Mouse (Mus musculus) layer of hippocampus, adult 2 months (tissue): ENCODE data around the gene Haus2. TPM values are rescaled to one million over a fixed set of nuclear protein-coding genes. Genes with fewer than 3 reads are reported as not detected.
"Not testable (repeated sequence)": the region's sequence is repeated elsewhere in the genome, so short reads cannot be mapped to it uniquely, and the experiment has no call there.

ENCODE experiments used
- DNase-seq, 2 experiments: peaks; one replicate each; pipeline ENCODE4 v3.0.0; 2022; ENCODE audit warnings: low spot score in 2 of 2
- H3K27ac ChIP-seq: fragments of 200-600 bp; 2 replicates; pipeline ENCODE4 v1.8.1; 2022
- H3K4me3 ChIP-seq: fragments of 200-600 bp; 2 replicates; pipeline ENCODE4 v1.8.1; 2022; ENCODE audit warnings: mild to moderate bottlenecking
- CTCF ChIP-seq: fragments of 200-600 bp; conservative IDR thresholded peaks from 2 replicates; pipeline ENCODE4 v1.8.1; 2022; ENCODE audit warnings: antibody characterized with exemption, mild to moderate bottlenecking, moderate library complexity
- long read RNA-seq, 2 experiments: library from polyadenylated mRNA; stranded (forward); transcript quantifications; one replicate each; pipeline ENCODE4 v2.0.0; 2021; ENCODE audit warnings: borderline mapping rate in 2 of 2
- total RNA-seq, 2 experiments: library from RNA; stranded (reverse); gene quantifications; 2 replicates each; pipeline ENCODE4 v1.2.3; 2021

The Haus2 gene
- total RNA-seq, result 10 to 100 TPM; 14.9 to 15.7 TPM
- long read RNA-seq, experiment 1, transcript Haus2-203 (6 exons, 3,154 nt), result major isoform, 10 of 12 reads
- long read RNA-seq, experiment 1, partial matches to known transcripts, result 1 of 12 reads
- long read RNA-seq, experiment 1, other reads (novel, unspliced or antisense), result 1 of 12 reads
- long read RNA-seq, experiment 2, transcript Haus2-203 (6 exons, 3,154 nt), result major isoform, 13 of 19 reads
- long read RNA-seq, experiment 2, partial matches to known transcripts, result 0 of 19 reads
- long read RNA-seq, experiment 2, other reads (novel, unspliced or antisense), result 4 of 19 reads

- peak; percentile 89 to 93 for DNase-seq
- Histone ChIP-seq H3K4me3 (peak within 1 kb of the TSS; percentile 99), H3K27ac (peak within 1 kb of the TSS; percentile 93)
- TF ChIP-seq CTCF, result peak; percentile 55
Observed at GRCm38 (mm10) chr2:120608830-120609723, at the start of gene Haus2, which contains the start of gene Lrrc57. TSS of gene Haus2 (plus strand) at chr2:120609383. TSS of gene Lrrc57 (minus strand) at chr2:120609520.

- no peak for DNase-seq
- TF ChIP-seq CTCF, result no peak
- H3K27ac ChIP-seq, result no peak overlapping the region
- H3K4me3 ChIP-seq, result no peak overlapping the region
Observed at GRCm38 (mm10) chr2:120561524-120561923, 47.7 kb upstream of the Haus2 start.

- no peak for DNase-seq
- no peak for TF ChIP-seq CTCF
- Histone ChIP-seq H3K27ac (peak overlapping the region; percentile 92; the same call in 1 of the 2 replicates), H3K4me3 (peak overlapping the region; percentile 94)
Observed at GRCm38 (mm10) chr2:120562859-120563234, 46.3 kb upstream of the Haus2 start.

GRCm38 (mm10) chr2:120563235-120563990 is 45.8 kb upstream of the Haus2 start, which contains the start of gene Zfp106:
TSS of gene Zfp106 (minus strand) at chr2:120563843.
- DNase-seq, result peak; percentile 88 to 92
- peak within 1 kb of the TSS; percentile 94 for H3K4me3 ChIP-seq
- no peak for TF ChIP-seq CTCF

GRCm38 (mm10) chr2:120564548-120565188 is 44.5 kb upstream of the Haus2 start:
- not testable (repeated sequence) for H3K4me3 ChIP-seq, DNase-seq, H3K27ac ChIP-seq

More at GRCm38 (mm10) chr2:120563235-120563990, 45.8 kb upstream of the Haus2 start, which contains the start of gene Zfp106:
- H3K27ac ChIP-seq, result peak within 1 kb of the TSS; percentile 92

GRCm38 (mm10) chr2:120565363-120565762 is 43.8 kb upstream of the Haus2 start:
- TF ChIP-seq CTCF, result no peak
- DNase-seq, result no peak
- Histone ChIP-seq H3K27ac (no peak overlapping the region), H3K4me3 (no peak overlapping the region)

- peak within 1 kb of the TSS; percentile 89 for H3K27ac ChIP-seq
- peak within 1 kb of the TSS; percentile 65 for H3K4me3 ChIP-seq
- peak; percentile 93 to 95 for DNase-seq
- no peak for TF ChIP-seq CTCF
Observed at GRCm38 (mm10) chr2:120566886-120567797, 42.0 kb upstream of the Haus2 start, which contains the start of gene Snap23. TSS of gene Snap23 (plus strand) at chr2:120567671.

- peak overlapping the region; percentile 65 for H3K4me3 ChIP-seq
- H3K27ac ChIP-seq, result peak overlapping the region; percentile 89
- DNase-seq, result no peak
- no peak for TF ChIP-seq CTCF
Observed at GRCm38 (mm10) chr2:120567798-120568320, 41.3 kb upstream of the Haus2 start.

GRCm38 (mm10) chr2:120571081-120571480 is 38.1 kb upstream of the Haus2 start:
- DNase-seq, result no peak
- no peak for TF ChIP-seq CTCF

GRCm38 (mm10) chr2:120572161-120572560 is 37.0 kb upstream of the Haus2 start:
- DNase-seq, H3K4me3 ChIP-seq, H3K27ac ChIP-seq: not testable (repeated sequence)

More at GRCm38 (mm10) chr2:120571081-120571480, 38.1 kb upstream of the Haus2 start:
- Histone ChIP-seq H3K4me3 (no peak overlapping the region), H3K27ac (no peak overlapping the region)

- DNase-seq, result no peak
- no peak for TF ChIP-seq CTCF
- H3K27ac ChIP-seq, result no peak overlapping the region
- H3K4me3 ChIP-seq, result no peak overlapping the region
Observed at GRCm38 (mm10) chr2:120575121-120575520, 34.1 kb upstream of the Haus2 start.
